Comparison of ENCODE assay signal across 26 mouse cellular contexts in the genomic region with DNA sequence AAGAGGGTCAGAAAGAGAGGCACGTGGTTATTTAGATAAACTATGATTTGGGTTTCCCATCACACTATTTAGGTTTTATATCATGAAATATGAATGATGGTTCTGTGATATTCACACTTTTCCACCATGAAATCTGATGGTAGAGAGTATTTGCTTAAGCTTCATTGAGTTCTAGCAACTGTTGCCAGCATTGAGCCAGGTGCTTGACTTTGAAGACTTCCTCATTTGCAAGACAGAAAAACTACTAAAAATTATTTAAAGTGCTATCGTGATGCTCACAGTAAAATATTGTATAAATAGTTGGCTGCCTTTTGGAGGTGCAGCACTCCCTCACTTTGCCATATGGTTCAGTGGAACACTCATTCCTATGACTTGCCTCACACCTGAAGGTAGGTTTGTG. TPM values are rescaled to one million over a fixed set of nuclear protein-coding genes. Genes with fewer than 3 reads are reported as not detected.
"Had no signal": no experiment of that assay in that cellular context is flagged by ENCODE, and none has a peak within 500 bp of the region (broad histone marks: within the 10 kb centered on the region; RNA-seq: fewer than 3 reads in every experiment).

No protein-coding gene starts in this region.

- H3K9ac ChIP-seq: liver, postnatal 0 days; lung, embryonic 15.5 days; midbrain, embryonic 13.5 days; midbrain, embryonic 15.5 days; neural tube, embryonic 13.5 days; neural tube, embryonic 15.5 days; stomach, embryonic 15.5 days had no signal

- H3K36me3 ChIP-seq: lung, embryonic 15.5 days; midbrain, embryonic 13.5 days; midbrain, embryonic 15.5 days; neural tube, embryonic 13.5 days; neural tube, embryonic 15.5 days; stomach, embryonic 15.5 days had no signal

- H3K4me1 ChIP-seq: lung, embryonic 15.5 days; midbrain, embryonic 13.5 days; midbrain, embryonic 15.5 days; stomach, embryonic 15.5 days had no signal

- H3K27me3 ChIP-seq: lung, embryonic 15.5 days; megakaryocyte, embryonic 14.5 days; midbrain, embryonic 13.5 days; midbrain, embryonic 15.5 days; neural tube, embryonic 13.5 days; neural tube, embryonic 15.5 days; stomach, embryonic 15.5 days had no signal

- H3K27ac ChIP-seq: lung, embryonic 15.5 days; macrophage; midbrain, embryonic 13.5 days; midbrain, embryonic 15.5 days; neural tube, embryonic 13.5 days; neural tube, embryonic 15.5 days; stomach, embryonic 15.5 days; stomach, postnatal 0 days had no signal

- H3K9me3 ChIP-seq: lung, embryonic 15.5 days; megakaryocyte, embryonic 14.5 days; midbrain, embryonic 13.5 days; midbrain, embryonic 15.5 days; neural tube, embryonic 13.5 days; neural tube, embryonic 15.5 days; stomach, embryonic 15.5 days had no signal

- DNase-seq: liver, postnatal 0 days; lung, adult 2 months; lung, postnatal 14 days; lung, postnatal 36 days; retina, postnatal 1 day; right cerebral cortex, adult 18-20 months; right cerebral cortex, postnatal 25 days; right cerebral cortex, postnatal 4 days; spleen, adult 18-20 months; thymus, adult 2 months; thymus, postnatal 25 days; thymus, postnatal 4 days had no signal

- H3K4me3 ChIP-seq: lung, embryonic 15.5 days; midbrain, embryonic 13.5 days; midbrain, embryonic 15.5 days; myocyte; neural tube, embryonic 13.5 days; neural tube, embryonic 15.5 days; stomach, embryonic 15.5 days had no signal

- ATAC-seq: liver, postnatal 0 days; lung, postnatal 0 days; midbrain, embryonic 13.5 days; midbrain, embryonic 15.5 days had no signal

- H3K4me2 ChIP-seq: lung, embryonic 15.5 days; midbrain, embryonic 11.5 days; midbrain, embryonic 13.5 days; midbrain, embryonic 15.5 days; neural tube, embryonic 13.5 days; neural tube, embryonic 15.5 days; stomach, embryonic 15.5 days had no signal

RNA-seq across cellular contexts. Expression of a gene that starts 49.1 kb away (rescaled TPM):
- total RNA-seq: megakaryocyte progenitor cell, adult 5-6 weeks had no signal
- polyA plus RNA-seq: lung, adult 2 months; small intestine, adult 2 months; stomach, postnatal 0 days had no signal
